Mouse (Mus musculus): ENCODE results near the gene Vta1. TPM values are rescaled to one million over a fixed set of nuclear protein-coding genes. Genes with fewer than 3 reads are reported as not detected.

Gene Vta1
- polyA plus RNA-seq (2017; shearing (Covaris generic)), result 100 to 1,000 TPM in 1 of 2 experiments, 10 to 100 TPM in 1; 92.4 to 104 TPM

DNA sequence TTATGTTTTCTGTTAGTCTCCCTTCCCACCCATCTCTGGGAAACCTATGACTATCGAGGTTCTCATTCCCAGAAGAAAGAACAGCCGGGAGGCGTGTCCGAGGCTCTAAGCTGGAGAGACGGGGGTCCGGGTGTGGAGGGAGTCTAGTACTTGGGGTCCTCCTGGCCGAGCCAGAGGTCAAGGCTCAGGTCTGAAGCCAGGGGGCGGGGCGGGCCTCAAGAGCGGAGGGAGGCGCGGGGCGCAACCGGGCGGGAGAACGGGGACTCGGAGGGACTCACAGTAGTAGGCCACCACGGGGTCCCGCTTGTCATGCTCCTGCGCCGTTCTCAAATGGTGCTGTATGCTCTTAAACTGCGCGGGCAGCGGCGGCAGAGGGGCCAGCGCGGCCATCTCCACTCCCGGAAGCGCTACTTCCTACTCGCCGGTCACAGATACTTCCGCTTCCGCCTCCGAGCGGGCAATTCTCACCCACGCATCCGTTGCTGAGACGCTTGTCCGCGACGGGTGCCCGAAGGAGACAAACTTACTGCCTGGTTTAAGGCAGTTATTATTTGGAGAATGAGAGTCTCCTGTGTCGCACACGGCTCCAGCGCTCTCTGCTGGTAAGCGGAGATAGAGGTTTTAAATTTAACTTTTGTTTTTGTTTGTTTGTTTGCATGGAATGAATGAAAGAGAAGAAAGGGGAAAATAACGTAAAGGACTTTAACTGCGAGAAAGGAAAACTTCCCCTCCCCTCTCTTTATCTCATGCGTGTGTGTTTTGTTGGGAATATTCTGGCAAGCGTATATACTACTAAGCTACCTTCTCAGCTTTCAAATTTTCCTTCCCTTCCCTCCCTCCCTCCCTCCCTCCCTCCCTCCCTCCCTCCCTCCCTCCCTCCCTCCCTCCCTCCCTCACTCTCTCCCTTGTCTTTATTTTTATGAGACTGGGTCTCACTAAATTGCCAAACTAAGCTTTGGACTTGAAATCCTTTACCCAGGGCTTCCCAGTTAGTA, at the start of gene Vta1, which contains the start of gene Nmbr:
Gene Vta1, minus strand, starts transcription at position 489 of the 995 bp plus-strand sequence.
Gene Nmbr, plus strand, starts transcription at position 520 of the 995 bp plus-strand sequence.

DNA sequence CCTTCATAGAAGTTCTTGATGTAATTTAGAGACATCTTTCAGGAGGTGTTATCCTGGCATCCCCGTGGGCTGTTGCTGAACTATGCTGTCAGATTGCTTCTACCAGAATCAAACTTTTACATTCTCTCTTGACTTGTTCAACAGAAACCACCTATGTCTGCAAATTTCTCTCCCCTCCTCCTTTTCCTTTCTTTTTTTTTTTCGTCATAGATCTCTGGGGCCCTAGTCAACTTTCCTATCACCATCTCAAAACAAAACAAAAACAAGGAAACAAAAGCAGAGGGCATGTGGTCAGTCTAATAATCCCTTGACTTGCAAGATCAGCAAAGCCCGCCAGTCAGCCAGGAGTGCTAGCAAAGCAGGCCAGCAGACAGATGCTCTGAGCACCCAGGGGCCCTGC, 12.8 kb upstream of the Vta1 start, which contains the start of gene Gje1:
Gene Gje1, minus strand, starts transcription at position 101 of the 400 bp plus-strand sequence.

Other genes with a start within 250 kb of the Vta1 start
- gene Adgrg6, start 159.9 kb downstream of the Vta1 start, polyA plus RNA-seq (2017; shearing (Covaris generic)), result under 1 TPM; 0.35 to 0.93 TPM
- gene Nmbr, start within 50 bp of the Vta1 start, polyA plus RNA-seq (2017; shearing (Covaris generic)), result under 1 TPM in 1 of 2 experiments, not detected in 1; 0.58 TPM
- gene Gje1, start 12.7 kb upstream of the Vta1 start, polyA plus RNA-seq (2017; shearing (Covaris generic)), result under 1 TPM in 1 of 2 experiments, not detected in 1; 0.37 TPM

Measured in inflammation-experienced regulatory T-cells (primary cell).